Mouse (Mus musculus) stomach, postnatal 0 days (tissue): ENCODE results near the gene Qrich1. TPM values are rescaled to one million over a fixed set of nuclear protein-coding genes. Genes with fewer than 3 reads are reported as not detected.

Source experiments
- ATAC-seq: fragments of 200-750 bp; cut with Nextera tagmentation; 2 replicates; pipeline ENCODE4 v1.8.0; 2017; ENCODE audit not compliant: low FRiP score, low TSS enrichment
- DNase-seq: peaks from one replicate; pipeline ENCODE4 v3.0.0-alpha.2; 2016; ENCODE audit warnings: low spot score
- H3K27ac ChIP-seq: fragments of 300-500 bp; sonication (generic); replicated peaks from 2 replicates; pipeline ENCODE4 v1.5.1; 2014; ENCODE audit warnings: mild to moderate bottlenecking, control low read depth
- H3K27me3 ChIP-seq: fragments of 300-500 bp; sonication (generic); 2 replicates; pipeline ENCODE4 v1.6.1; 2014; ENCODE audit warnings: low read length; ENCODE audit not compliant: control insufficient read depth, insufficient read depth
- H3K36me3 ChIP-seq: fragments of 300-500 bp; sonication (generic); 2 replicates; pipeline ENCODE4 v1.6.1; 2014; ENCODE audit warnings: low read length, mixed read lengths; ENCODE audit not compliant: control insufficient read depth, insufficient read depth
- H3K4me1 ChIP-seq: fragments of 300-500 bp; sonication (generic); replicated peaks from 2 replicates; pipeline ENCODE4 v1.6.1; 2014; ENCODE audit warnings: antibody characterized with exemption; ENCODE audit not compliant: control insufficient read depth, insufficient read depth
- H3K4me2 ChIP-seq: fragments of 300-500 bp; sonication (generic); replicated peaks from 2 replicates; pipeline ENCODE4 v1.6.1; 2014; ENCODE audit warnings: low read depth, mild to moderate bottlenecking, control low read depth, moderate library complexity
- H3K4me3 ChIP-seq: fragments of 300-500 bp; sonication (generic); 2 replicates; pipeline ENCODE4 v1.5.1; 2014; ENCODE audit warnings: low read depth, low read length, control low read depth
- H3K9ac ChIP-seq: fragments of 300-500 bp; sonication (generic); 2 replicates; pipeline ENCODE4 v1.6.1; 2014; ENCODE audit warnings: mild to moderate bottlenecking, low read length, control low read depth, mixed read lengths
- H3K9me3 ChIP-seq: fragments of 300-500 bp; sonication (generic); 2 replicates; pipeline ENCODE4 v1.6.1; 2016; ENCODE audit warnings: low read length; ENCODE audit not compliant: control insufficient read depth
- CTCF ChIP-seq: IDR thresholded peaks from 2 replicates; pipeline ENCODE4 v1.5.1; 2016; ENCODE audit warnings: antibody characterized with exemption, low read depth, mild to moderate bottlenecking, moderate library complexity
- EP300 ChIP-seq: optimal IDR thresholded peaks from 2 replicates; pipeline ENCODE3; 2016; ENCODE audit warnings: antibody characterized with exemption
- WGBS: fragments of 180-500 bp; shearing (Covaris S2); extraction: QIAGEN DNeasy Blood & Tissue Kit; methylation state at CpG from one replicate; pipeline ENCODE4 v1.1.7; 2014; 5-methylcytosine and 5-hydroxymethylcytosine counted together
- polyA plus RNA-seq: library from polyadenylated mRNA; unstranded; fragments of >200 nt; fragmentation: Nextera tagmentation; extraction: Ambion mirVana; gene quantifications from 2 replicates; pipeline ENCODE4 v1.2.1, GENCODE M21; 2015

Gene Qrich1
- polyA plus RNA-seq, 1 experiment from 2014 or later: 47.7 TPM

DNA sequence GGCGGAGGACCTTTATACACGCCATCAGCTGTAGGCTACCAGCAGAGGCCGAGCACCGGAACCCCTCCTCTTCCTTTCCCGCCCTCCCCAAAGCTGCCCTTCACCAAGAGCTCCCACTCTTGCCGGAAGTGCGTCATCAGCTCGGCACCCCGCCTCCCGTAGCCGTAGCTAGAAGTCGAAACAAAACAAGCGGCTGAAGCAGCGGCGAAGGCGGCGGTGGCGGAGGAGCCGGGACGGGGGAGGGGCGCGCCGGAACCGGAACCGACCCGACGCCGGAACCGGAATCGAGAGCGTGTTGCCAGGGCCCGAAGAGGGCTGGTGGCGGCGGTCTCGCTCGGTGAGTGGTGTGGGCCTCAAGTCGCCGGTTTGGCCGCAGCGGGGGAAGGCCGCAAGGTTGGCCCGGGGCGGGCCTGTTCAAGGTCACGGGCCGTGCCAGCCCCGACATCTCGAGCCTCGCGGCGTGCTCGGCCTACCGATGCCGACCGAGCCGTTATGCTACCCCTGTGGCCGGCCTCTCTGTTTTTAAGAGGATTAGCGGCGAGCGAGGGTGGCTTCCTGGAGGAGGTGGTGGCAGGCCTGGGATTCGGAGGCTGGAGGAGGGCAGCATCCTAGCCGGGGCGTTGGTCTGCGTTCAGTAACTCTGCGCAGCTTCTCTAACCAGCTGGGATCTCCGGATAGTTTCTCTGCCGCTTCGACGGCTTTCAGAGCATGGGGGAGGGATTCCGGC, 25.9 kb upstream of the Qrich1 start, which contains the start of gene Usp19:
TSS of gene Usp19 (plus strand) at position 44 of the 727 bp plus-strand sequence.
- no peaks in the 10 kb centered on the region for H3K9me3 ChIP-seq
- peak within 1 kb of the TSS; percentile 96 for H3K9ac ChIP-seq
- H3K27me3 ChIP-seq: no peaks in the 10 kb centered on the region
- DNase-seq (peak; percentile 97), ATAC-seq (peak; percentile 94)
- under 1% methylated on average over 67 of the region's 69 CpGs for WGBS
- peak within 1 kb of the TSS; percentile 99 for H3K27ac ChIP-seq
- H3K4me1 ChIP-seq: peaks cover 4% of the 10 kb centered on the region; the same call in 1 of the 2 replicates
- H3K36me3 ChIP-seq: peaks cover 39% of the 10 kb centered on the region
- peak within 1 kb of the TSS; percentile 96 for H3K4me3 ChIP-seq
- peak within 1 kb of the TSS; percentile 84 for H3K4me2 ChIP-seq
- TF ChIP-seq EP300 (peak; percentile 96), CTCF (peak; percentile 27; the same call in 1 of the 2 replicates)

- Histone ChIP-seq H3K36me3 (peaks cover 39% of the 10 kb centered on the region), H3K4me1 (peaks cover 4% of the 10 kb centered on the region; the same call in 1 of the 2 replicates), H3K9me3 (no peaks in the 10 kb centered on the region), H3K4me2 (peak overlapping the region; percentile 84), H3K9ac (peak overlapping the region; percentile 96), H3K27me3 (no peaks in the 10 kb centered on the region), H3K4me3 (peak overlapping the region; percentile 96), H3K27ac (peak overlapping the region; percentile 99)
- DNase-seq: no peak
- WGBS: 3% methylated on average over 12 of the region's 12 CpGs
- TF ChIP-seq EP300 (no peak), CTCF (no peak)
- ATAC-seq: no peak
Measured at GRCm38 (mm10) chr9:108491286-108491580, 25.4 kb upstream of the Qrich1 start.

DNA sequence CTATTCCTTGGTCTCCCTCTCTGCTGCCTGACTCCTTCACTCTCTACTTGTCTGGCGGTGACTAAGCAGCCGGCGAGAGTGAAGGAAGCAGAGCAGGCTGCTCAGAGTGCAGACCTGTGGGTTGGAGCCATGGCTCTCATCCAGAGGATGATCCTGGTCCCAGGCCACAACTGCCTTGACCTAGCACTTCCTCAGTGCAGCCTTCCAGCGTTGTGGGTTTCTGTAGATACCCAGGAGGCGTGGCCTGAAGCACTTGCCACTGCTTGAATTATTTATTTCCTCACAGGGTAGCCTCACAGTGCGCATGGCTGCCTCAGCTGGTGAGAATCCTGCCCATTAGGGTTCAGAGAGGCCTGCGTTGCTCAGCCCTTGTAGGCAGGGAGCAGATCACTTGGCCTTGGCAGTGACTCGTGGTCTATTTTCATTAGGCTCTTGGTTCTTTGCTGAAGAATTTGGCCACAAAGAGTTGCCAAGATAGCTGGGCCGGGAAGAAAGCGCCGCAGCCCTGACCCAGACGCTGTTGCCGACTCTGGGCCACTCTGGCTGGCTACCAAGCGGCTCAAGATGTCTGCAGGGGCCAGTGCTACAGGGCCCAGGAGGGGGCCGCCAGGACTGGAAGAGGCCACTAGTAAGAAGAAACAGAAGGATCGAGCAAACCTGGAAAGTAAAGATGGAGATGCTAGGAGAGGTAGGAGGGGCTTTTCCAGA, 24.4 kb upstream of the Qrich1 start:
- no peaks in the 10 kb centered on the region for H3K9me3 ChIP-seq
- TF ChIP-seq EP300 (no peak), CTCF (no peak)
- H3K4me2 ChIP-seq: peak overlapping the region; percentile 84
- peak overlapping the region; percentile 96 for H3K9ac ChIP-seq
- no peaks in the 10 kb centered on the region for H3K27me3 ChIP-seq
- H3K4me3 ChIP-seq: peak overlapping the region; percentile 96
- H3K4me1 ChIP-seq: peaks cover 4% of the 10 kb centered on the region; the same call in 1 of the 2 replicates
- DNase-seq (no peak), ATAC-seq (no peak)
- H3K27ac ChIP-seq: peak overlapping the region; percentile 99
- peaks cover 37% of the 10 kb centered on the region for H3K36me3 ChIP-seq
- WGBS: 73% methylated on average over 16 of the region's 16 CpGs

DNA sequence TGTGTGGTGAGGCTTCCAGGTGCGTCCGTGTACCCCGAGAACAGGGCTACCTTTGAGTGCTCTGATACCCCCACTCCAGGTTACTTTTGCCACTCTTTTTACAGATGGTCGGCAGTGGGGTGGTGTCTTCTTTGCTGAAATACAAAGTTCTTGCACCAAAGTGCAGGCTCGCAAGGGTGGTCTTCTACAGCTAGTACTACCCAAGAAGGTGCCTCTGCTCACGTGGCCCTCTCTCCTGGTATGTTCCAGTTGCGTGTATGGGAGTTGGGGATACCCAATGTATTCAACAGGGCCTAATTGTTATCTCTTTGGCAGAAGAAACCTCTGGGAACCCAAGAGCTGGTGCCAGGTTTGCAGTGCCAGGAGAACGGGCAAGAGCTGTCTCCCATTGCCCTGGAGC, 23.4 kb upstream of the Qrich1 start:
- no peak for DNase-seq
- H3K9me3 ChIP-seq: no peaks in the 10 kb centered on the region
- no peaks in the 10 kb centered on the region for H3K27me3 ChIP-seq
- H3K4me2 ChIP-seq: no peak overlapping the region
- H3K9ac ChIP-seq: no peak overlapping the region
- 91% methylated on average over 8 of the region's 8 CpGs for WGBS
- no peak for ATAC-seq
- H3K27ac ChIP-seq: no peak overlapping the region
- peaks cover 33% of the 10 kb centered on the region for H3K36me3 ChIP-seq
- no peak overlapping the region for H3K4me3 ChIP-seq
- peaks cover 4% of the 10 kb centered on the region; the same call in 1 of the 2 replicates for H3K4me1 ChIP-seq
- TF ChIP-seq CTCF: no peak
- TF ChIP-seq EP300: no peak

- H3K9ac ChIP-seq: no peak overlapping the region
- no peaks in the 10 kb centered on the region for H3K9me3 ChIP-seq
- DNase-seq: no peak
- no peak for TF ChIP-seq EP300
- 95% methylated on average over 19 of the region's 19 CpGs for WGBS
- H3K4me2 ChIP-seq: no peak overlapping the region
- no peak overlapping the region for H3K27ac ChIP-seq
- no peak for ATAC-seq
- H3K36me3 ChIP-seq: peaks cover 44% of the 10 kb centered on the region
- H3K4me3 ChIP-seq: no peak overlapping the region
- peaks cover 4% of the 10 kb centered on the region; the same call in 1 of the 2 replicates for H3K4me1 ChIP-seq
- H3K27me3 ChIP-seq: no peaks in the 10 kb centered on the region
Measured at GRCm38 (mm10) chr9:108494146-108494825, 22.3 kb upstream of the Qrich1 start.
